Mouse (Mus musculus): ENCODE results near the gene Tmigd3. TPM values are rescaled to one million over a fixed set of nuclear protein-coding genes. Genes with fewer than 3 reads are reported as not detected.

Gene Tmigd3
- polyA plus RNA-seq, 1 experiment from 2014 or later: not detected

DNA sequence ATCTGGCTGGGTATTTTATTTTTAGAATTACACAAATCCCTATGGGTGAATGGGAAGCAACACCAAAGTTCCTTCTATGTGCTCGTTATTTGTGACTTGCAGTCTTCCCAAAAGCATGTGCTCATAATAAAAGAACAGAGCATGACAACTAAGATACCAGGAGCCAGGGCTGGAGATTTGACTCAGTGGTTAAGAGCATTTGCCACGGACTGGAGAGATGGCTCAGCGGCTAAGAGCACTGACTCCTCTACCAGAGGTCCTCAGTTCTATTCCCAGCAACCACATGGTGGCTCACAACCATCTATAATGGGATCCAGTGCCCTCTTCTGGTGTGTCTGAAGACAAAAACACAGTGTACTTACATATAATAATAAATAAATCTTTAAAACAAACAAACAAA is 26.1 kb downstream of the Tmigd3 start:
- 0 out of 2 replicates have a peak, but pooled peaks cover 3% of the 10 kb centered on the region for H3K27me3 ChIP-seq
- ATAC-seq (ENCODE audit: low FRiP score): no peak
- no peak overlapping the region for H3K4me2 ChIP-seq
- no peak overlapping the region for H3K27ac ChIP-seq
- 75% methylated on average over 3 of the region's 3 CpGs for WGBS
- H3K4me1 ChIP-seq: peaks cover 9% of the 10 kb centered on the region; the same call in 1 of the 2 replicates
- H3K4me3 ChIP-seq (replicated peaks): no peak overlapping the region
- no peaks in the 10 kb centered on the region for H3K36me3 ChIP-seq (replicated peaks)
- no peak overlapping the region for H3K9ac ChIP-seq
- H3K9me3 ChIP-seq: no peaks in the 10 kb centered on the region

DNA sequence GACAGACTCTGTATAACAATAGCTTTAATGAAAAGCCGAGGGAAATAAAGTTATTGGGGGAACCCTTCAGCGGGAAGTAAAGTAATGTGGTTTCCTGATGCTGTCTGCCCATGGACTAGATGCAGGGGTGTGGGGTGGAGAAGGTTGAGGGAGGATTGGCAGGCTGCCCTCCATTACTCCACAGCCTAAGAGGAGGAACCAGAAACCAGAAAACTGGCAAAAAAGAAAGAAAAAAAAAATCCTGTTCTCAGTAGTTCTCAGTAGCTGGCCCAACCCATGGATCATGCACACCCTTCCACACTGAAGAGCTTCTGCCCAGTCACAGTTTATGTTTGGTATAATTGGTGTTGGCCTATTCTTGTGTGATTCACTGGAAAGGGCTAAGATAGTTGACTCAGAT is 27.6 kb downstream of the Tmigd3 start:
- H3K9ac ChIP-seq: no peak overlapping the region
- no peak overlapping the region for H3K4me3 ChIP-seq (replicated peaks)
- H3K9me3 ChIP-seq: no peaks in the 10 kb centered on the region
- H3K27ac ChIP-seq: no peak overlapping the region
- 0 out of 2 replicates have a peak, but pooled peaks cover 3% of the 10 kb centered on the region for H3K27me3 ChIP-seq
- no peaks in the 10 kb centered on the region for H3K36me3 ChIP-seq (replicated peaks)
- 85% methylated on average over 2 of the region's 2 CpGs for WGBS
- peaks cover 9% of the 10 kb centered on the region; the same call in 1 of the 2 replicates for H3K4me1 ChIP-seq
- no peak overlapping the region for H3K4me2 ChIP-seq
- ATAC-seq (ENCODE audit: low FRiP score): no peak

DNA sequence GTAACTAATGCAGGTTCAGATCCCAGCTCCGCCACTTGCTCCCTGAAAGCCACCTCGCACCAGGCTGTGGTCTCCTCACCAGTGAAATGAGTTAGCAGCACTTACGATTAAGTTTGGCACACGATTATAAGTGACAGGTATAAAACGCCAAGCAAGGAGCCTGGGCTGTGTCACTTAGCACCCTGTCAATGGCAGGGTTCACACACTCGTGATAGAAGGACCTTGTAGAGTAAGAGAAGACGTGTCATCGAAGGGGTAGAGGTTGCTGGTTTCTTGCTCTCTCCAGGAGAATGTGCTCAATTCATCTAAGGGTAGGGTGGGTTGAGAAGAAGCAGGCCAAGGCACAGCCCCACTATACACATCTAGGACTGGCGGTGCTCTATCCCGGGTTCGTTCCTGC is 28.2 kb downstream of the Tmigd3 start:
- Histone ChIP-seq H3K27me3 (0 out of 2 replicates have a peak, but pooled peaks cover 3% of the 10 kb centered on the region), H3K36me3 (replicated peaks) (no peaks in the 10 kb centered on the region), H3K4me3 (replicated peaks) (no peak overlapping the region), H3K4me1 (peaks cover 9% of the 10 kb centered on the region; the same call in 1 of the 2 replicates), H3K27ac (no peak overlapping the region), H3K9me3 (no peaks in the 10 kb centered on the region), H3K4me2 (no peak overlapping the region), H3K9ac (no peak overlapping the region)
- WGBS: 92% methylated on average over 11 of the region's 11 CpGs
- ATAC-seq (ENCODE audit: low FRiP score): no peak

DNA sequence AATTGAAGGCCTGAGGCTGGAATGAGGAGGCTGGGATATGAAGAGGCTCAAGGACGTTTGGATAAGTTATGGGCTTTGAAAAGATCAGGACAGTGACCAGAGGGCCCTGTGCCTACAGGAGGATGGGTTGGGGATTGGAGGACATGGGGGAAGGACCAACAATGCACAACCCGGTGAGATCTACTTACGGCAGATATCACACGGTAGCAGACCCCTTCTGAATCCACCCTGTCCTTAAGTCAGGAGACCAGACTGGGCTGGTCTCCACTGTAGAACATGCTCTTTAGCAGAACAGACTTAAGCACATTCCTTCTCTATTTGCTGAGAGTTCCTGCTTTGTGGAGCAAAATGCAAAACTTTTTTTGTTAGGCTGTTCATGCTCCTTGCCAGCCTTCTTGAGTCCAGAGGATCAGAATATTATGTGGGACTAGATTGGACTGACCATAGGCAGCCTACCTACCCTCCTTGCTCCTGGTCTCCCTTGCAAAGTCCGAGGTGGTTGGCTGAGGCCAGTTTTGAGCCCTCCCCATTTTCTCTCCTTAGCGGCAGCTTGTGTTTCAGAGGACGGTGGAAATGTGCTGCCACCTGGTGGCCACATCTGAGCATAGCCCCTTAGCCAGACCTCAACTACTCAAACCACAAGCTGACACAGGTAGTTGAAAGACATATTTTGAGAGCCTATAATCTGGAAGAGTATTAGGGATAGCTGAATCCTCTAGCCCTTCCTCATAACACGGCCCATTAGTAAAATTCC is 28.9 kb downstream of the Tmigd3 start:
- Histone ChIP-seq H3K36me3 (replicated peaks) (no peaks in the 10 kb centered on the region), H3K4me1 (peaks cover 9% of the 10 kb centered on the region; the same call in 1 of the 2 replicates), H3K4me2 (no peak overlapping the region), H3K9ac (no peak overlapping the region), H3K9me3 (no peaks in the 10 kb centered on the region), H3K4me3 (replicated peaks) (no peak overlapping the region), H3K27me3 (0 out of 2 replicates have a peak, but pooled peaks cover 3% of the 10 kb centered on the region), H3K27ac (no peak overlapping the region)
- WGBS: 43% methylated on average over 8 of the region's 8 CpGs
- peak; percentile 87 for ATAC-seq (ENCODE audit: low FRiP score)

DNA sequence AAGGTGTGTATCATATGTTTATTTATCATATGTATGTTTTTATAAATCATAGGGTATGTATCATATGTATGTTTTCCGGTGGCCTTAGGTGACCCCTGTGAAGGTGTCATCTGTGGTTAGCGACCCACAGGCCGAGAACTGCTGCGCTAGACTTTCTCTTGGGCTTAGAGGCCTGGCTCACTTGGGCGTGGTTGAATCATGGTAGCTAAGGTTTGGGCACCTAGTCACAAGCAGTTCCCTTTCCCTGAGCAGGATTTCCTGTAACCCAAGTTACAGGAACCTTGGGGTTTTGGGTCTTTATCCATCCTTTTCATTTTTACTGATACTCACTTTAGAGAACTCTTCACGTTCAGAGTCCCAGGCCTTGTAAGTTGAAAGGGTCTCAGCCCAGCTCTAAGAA is 29.6 kb downstream of the Tmigd3 start:
- Histone ChIP-seq H3K4me2 (no peak overlapping the region), H3K4me1 (0 out of 2 replicates have a peak, but pooled peaks cover 5% of the 10 kb centered on the region), H3K27me3 (0 out of 2 replicates have a peak, but pooled peaks cover 3% of the 10 kb centered on the region), H3K27ac (no peak overlapping the region), H3K9ac (no peak overlapping the region), H3K36me3 (replicated peaks) (no peaks in the 10 kb centered on the region), H3K4me3 (replicated peaks) (no peak overlapping the region), H3K9me3 (no peaks in the 10 kb centered on the region)
- no peak for ATAC-seq (ENCODE audit: low FRiP score)
- 78% methylated on average over 6 of the region's 6 CpGs for WGBS

DNA sequence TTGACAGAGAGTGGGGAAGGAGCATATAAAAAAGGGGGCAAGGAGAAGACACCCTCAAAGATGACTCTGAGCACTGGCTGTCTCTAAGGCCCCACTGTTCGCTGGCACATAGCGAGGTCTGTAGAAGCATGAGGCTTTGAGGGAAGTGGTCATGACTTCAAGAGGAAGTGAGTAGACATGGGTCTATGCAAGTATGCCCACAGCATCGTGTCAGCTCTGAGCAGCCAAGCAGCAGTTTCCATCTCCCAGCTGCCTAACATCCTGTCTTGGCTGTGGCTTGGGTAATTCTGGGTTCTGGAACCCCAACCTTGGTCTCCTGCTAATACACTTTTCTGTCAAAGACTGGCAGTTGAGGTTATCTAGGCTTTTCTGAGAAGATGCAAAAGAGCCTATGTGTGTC is 30.0 kb downstream of the Tmigd3 start:
- no peak overlapping the region for H3K9ac ChIP-seq
- WGBS: 85% methylated on average over 3 of the region's 3 CpGs
- H3K27me3 ChIP-seq: 0 out of 2 replicates have a peak, but pooled peaks cover 3% of the 10 kb centered on the region
- no peak for ATAC-seq (ENCODE audit: low FRiP score)
- H3K9me3 ChIP-seq: no peaks in the 10 kb centered on the region
- H3K36me3 ChIP-seq (replicated peaks): no peaks in the 10 kb centered on the region
- H3K4me2 ChIP-seq: no peak overlapping the region
- no peak overlapping the region for H3K27ac ChIP-seq
- H3K4me1 ChIP-seq: 0 out of 2 replicates have a peak, but pooled peaks cover 2% of the 10 kb centered on the region
- H3K4me3 ChIP-seq (replicated peaks): no peak overlapping the region

DNA sequence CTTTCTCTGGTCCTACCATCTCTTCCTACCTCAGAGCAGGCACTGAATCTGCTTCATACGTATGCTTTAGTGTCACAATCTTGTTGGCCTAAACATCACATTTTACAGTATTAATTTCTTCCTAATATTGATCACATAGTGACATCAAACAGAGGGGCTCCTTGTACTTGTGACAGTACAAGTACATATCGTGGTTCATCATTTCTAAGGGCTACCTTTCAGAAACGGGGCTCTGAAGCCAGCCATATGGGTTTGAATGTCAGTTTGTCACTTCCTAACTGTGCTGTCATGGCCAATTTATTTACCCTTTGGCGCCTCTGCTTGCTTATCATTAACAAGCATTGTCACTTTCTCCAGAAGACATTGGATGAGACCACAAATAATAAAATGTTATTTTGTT is 30.8 kb downstream of the Tmigd3 start:
- no peaks in the 10 kb centered on the region for H3K9me3 ChIP-seq

DNA sequence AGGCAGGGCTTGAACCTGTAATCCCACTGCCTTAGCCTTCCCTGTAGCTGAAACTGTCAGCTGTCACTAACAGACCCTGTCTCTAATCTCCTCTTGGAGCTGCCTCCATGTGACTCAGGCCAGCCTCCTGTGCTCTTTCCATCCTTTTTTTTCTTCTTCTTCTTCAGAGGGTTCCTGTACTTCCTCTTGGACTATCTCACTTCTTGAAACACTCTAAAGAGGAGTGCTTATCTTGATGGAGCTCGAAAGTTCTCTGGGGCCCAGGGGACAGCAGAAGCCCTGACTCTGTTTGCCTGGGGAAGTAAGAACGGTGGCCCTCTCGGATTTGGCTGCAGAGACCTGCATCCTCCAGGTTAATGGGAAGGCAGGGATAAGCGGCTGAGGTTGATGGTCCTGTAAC is 33.5 kb downstream of the Tmigd3 start:
- Histone ChIP-seq H3K36me3 (replicated peaks) (no peaks in the 10 kb centered on the region), H3K9me3 (no peaks in the 10 kb centered on the region), H3K4me1 (0 out of 2 replicates have a peak, but pooled peaks cover 2% of the 10 kb centered on the region), H3K27ac (no peak overlapping the region), H3K27me3 (no peaks in the 10 kb centered on the region), H3K9ac (no peak overlapping the region), H3K4me3 (replicated peaks) (no peak overlapping the region), H3K4me2 (no peak overlapping the region)
- no peak for ATAC-seq (ENCODE audit: low FRiP score)
- 89% methylated on average over 4 of the region's 4 CpGs for WGBS

More for the DNA sequence above, 30.8 kb downstream of the Tmigd3 start:
- Histone ChIP-seq H3K27ac (no peak overlapping the region), H3K36me3 (replicated peaks) (no peaks in the 10 kb centered on the region), H3K9ac (no peak overlapping the region), H3K4me2 (no peak overlapping the region), H3K4me1 (0 out of 2 replicates have a peak, but pooled peaks cover 2% of the 10 kb centered on the region), H3K4me3 (replicated peaks) (no peak overlapping the region), H3K27me3 (0 out of 2 replicates have a peak, but pooled peaks cover 3% of the 10 kb centered on the region)
- WGBS: 80% methylated on average over 4 of the region's 4 CpGs
- ATAC-seq (ENCODE audit: low FRiP score): no peak

DNA sequence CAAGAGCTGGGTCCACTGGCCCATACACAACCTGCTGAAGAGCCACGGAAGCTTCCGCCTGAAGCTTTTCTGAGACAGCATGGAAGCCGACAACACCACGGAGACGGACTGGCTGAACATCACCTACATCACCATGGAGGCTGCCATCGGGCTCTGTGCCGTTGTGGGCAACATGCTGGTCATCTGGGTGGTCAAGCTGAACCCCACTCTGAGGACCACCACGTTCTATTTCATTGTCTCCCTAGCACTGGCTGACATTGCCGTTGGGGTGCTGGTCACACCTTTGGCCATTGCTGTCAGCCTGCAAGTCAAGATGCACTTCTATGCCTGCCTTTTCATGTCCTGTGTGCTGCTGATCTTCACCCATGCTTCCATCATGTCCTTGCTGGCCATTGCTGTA is 34.0 kb downstream of the Tmigd3 start:
- WGBS: 94% methylated on average over 9 of the region's 9 CpGs
- ATAC-seq (ENCODE audit: low FRiP score): no peak

DNA sequence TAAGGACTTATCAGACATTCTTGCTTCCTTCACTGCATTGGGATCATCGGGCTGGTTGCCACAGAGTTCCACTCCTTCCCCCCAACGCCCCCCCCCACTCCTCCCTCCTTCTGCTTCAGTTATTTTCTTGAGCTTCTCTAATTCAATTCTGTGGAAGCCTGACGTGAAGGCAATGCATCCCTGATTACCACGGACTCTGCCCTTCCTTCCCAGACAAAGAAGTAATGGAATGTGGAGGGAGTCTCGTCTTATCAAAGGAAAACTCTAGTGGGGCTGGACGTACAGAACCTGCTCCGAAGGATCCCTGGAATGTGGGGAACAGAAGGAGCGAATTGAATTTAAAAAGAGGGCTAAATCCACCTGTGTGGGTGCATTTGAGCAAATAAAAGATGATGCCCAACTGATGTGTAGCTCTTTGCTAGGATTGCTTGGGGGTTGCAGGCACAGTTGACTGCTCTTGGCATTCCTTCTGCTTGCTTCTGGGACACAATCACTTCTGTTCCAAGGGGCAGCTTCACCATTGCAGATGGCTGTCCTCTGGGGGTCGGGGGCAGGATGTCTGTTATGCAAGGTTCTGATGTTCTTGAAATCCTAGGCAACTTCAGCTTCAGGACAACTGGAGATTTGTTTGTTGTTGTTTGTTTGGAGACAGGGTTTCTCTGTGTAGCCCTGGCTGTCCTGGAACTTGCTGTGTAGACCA is 37.4 kb downstream of the Tmigd3 start:
- WGBS: 44% methylated on average over 9 of the region's 9 CpGs
- Histone ChIP-seq H3K4me1 (no peaks in the 10 kb centered on the region), H3K4me3 (replicated peaks) (no peak overlapping the region), H3K27ac (no peak overlapping the region), H3K9me3 (no peaks in the 10 kb centered on the region), H3K27me3 (no peaks in the 10 kb centered on the region), H3K4me2 (no peak overlapping the region), H3K36me3 (replicated peaks) (no peaks in the 10 kb centered on the region), H3K9ac (no peak overlapping the region)
- no peak for ATAC-seq (ENCODE audit: low FRiP score)

More for the DNA sequence above, 34.0 kb downstream of the Tmigd3 start:
- H3K4me3 ChIP-seq (replicated peaks): no peak overlapping the region
- no peaks in the 10 kb centered on the region for H3K9me3 ChIP-seq
- H3K36me3 ChIP-seq (replicated peaks): no peaks in the 10 kb centered on the region
- H3K4me1 ChIP-seq: no peaks in the 10 kb centered on the region
- no peak overlapping the region for H3K27ac ChIP-seq
- H3K4me2 ChIP-seq: no peak overlapping the region
- no peaks in the 10 kb centered on the region for H3K27me3 ChIP-seq
- H3K9ac ChIP-seq: no peak overlapping the region

DNA sequence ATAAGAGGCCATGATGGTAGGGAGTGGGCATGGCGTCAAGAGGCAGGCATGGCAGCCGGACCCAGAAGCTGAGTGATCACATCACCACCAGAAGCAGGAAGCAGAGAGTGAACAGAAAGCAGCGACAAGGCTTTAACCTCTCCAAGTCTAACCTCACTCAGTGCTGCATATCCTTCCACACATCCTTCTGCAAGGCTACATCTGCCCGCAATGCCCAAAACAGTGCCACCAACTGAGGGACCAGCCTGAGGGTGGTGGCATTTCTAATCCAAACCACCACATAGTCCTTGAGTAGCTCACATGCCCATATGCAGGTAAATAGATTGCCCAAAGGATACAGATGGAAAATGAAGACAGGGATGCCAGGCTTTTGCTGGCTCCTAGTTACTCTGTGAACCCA is 38.3 kb downstream of the Tmigd3 start:
- H3K4me3 ChIP-seq (replicated peaks): no peak overlapping the region
- no peak overlapping the region for H3K9ac ChIP-seq
- no peaks in the 10 kb centered on the region for H3K4me1 ChIP-seq
- H3K4me2 ChIP-seq: no peak overlapping the region
- H3K27ac ChIP-seq: no peak overlapping the region
- no peaks in the 10 kb centered on the region for H3K27me3 ChIP-seq
- H3K36me3 ChIP-seq (replicated peaks): no peaks in the 10 kb centered on the region
- no peaks in the 10 kb centered on the region for H3K9me3 ChIP-seq
- ATAC-seq (ENCODE audit: low FRiP score): no peak
- WGBS: 96% methylated on average over 4 of the region's 4 CpGs

DNA sequence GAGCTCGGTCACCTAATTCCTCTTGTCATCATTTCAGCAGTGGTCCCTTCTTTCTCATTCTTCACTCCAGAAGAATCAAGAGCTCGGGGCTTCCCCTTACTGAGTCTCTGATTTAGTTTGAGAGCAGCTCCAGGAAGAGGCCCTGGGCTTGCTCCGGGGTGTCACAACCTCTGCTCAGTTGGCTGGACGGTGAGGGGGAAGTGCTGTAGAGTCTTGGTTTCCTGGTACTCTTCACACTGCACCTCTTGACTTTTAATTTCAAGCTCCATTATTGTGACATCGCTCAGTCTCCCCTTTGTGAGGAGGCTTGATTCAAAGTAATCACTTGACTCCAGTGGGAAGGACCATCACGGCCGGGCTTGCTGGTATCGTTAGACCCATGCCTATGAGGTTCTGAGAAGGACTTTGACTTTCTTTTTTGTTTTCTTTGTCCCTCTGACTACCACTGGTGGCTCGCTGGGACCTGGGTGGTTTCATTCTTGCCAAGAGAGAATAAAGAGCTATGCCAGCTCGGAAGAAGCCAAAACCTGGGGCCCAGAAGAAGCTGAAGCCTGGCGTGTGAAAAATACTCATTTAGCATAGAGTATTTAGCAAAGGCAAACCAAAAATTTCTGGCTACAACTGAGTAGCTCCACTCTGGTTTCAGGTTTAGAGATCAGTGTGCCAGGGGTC is 40.0 kb downstream of the Tmigd3 start:
- no peak for ATAC-seq (ENCODE audit: low FRiP score)
- Histone ChIP-seq H3K4me1 (no peaks in the 10 kb centered on the region), H3K9ac (no peak overlapping the region), H3K36me3 (replicated peaks) (no peaks in the 10 kb centered on the region), H3K27me3 (no peaks in the 10 kb centered on the region), H3K27ac (no peak overlapping the region), H3K4me3 (replicated peaks) (no peak overlapping the region), H3K4me2 (no peak overlapping the region), H3K9me3 (no peaks in the 10 kb centered on the region)
- 79% methylated on average over 11 of the region's 11 CpGs for WGBS

All from forebrain, embryonic 12.5 days (tissue).